Mouse (Mus musculus): ENCODE data around the gene Pax6. TPM values are rescaled to one million over a fixed set of nuclear protein-coding genes. Genes with fewer than 3 reads are reported as not detected.

The Pax6 gene
- polyA plus RNA-seq, 1 experiment from 2014 or later = 21.5 TPM

DNA sequence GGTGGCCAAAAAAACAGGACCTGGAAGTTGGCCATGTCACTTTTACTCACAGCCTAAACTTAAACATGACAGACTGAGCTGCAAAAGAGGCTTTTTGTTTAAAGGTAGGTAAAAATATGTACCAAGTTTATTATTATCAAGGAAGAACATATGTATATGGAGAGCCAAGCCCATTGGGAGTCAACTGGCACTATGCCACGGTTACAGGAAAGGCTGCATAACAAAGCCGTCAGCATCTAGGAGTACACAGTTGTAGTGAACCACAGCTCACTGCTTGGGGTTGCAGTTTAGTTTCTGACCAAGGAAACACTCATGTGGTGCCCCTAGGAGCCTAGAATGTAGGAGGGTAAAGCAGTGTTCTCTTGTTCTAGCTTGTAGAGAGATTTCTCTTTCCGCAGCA lies 40.4 kb downstream of the Pax6 start:
- Histone ChIP-seq H3K9me3 (no peaks in the 10 kb centered on the region), H3K36me3 (no peaks in the 10 kb centered on the region), H3K27ac (replicated peaks) (no peak overlapping the region), H3K4me1 (peaks cover 6% of the 10 kb centered on the region; the same call in 1 of the 2 replicates), H3K4me3 (no peak overlapping the region), H3K4me2 (replicated peaks) (no peak overlapping the region), H3K9ac (replicated peaks) (no peak overlapping the region), H3K27me3 (peaks cover 17% of the 10 kb centered on the region)
- ATAC-seq (ENCODE audit: low FRiP score, low read depth) = no peak
- WGBS = 98% methylated on average over 3 of the region's 3 CpGs

DNA sequence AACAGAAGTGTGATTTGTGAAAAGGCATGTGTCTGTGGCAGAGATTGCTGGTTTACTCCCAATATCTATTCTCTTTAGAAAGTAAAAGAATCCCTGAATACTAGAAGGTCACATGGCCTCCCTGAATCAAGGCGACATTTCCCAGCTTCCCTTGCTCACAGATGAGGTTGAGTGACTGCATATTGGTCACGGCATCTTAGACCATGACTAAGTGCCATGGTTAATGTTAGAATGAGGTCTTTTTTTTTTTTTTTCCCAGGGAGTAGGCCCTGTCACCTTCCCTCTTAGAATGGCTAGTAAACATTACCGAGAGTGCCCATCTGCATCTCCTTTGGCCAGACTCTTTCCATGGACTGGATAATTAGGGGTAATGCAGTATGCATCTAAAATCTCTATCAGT lies 41.8 kb downstream of the Pax6 start:
- H3K9ac ChIP-seq (replicated peaks) = no peak overlapping the region
- no peak overlapping the region for H3K4me3 ChIP-seq
- 57% methylated on average over 3 of the region's 3 CpGs for WGBS
- H3K27ac ChIP-seq (replicated peaks) = no peak overlapping the region
- H3K4me1 ChIP-seq = peaks cover 2% of the 10 kb centered on the region; the same call in 1 of the 2 replicates
- ATAC-seq (ENCODE audit: low FRiP score, low read depth) = peak; percentile 80; the same call in 1 of the 2 replicates
- H3K27me3 ChIP-seq = peaks cover 27% of the 10 kb centered on the region
- no peaks in the 10 kb centered on the region for H3K36me3 ChIP-seq
- no peaks in the 10 kb centered on the region for H3K9me3 ChIP-seq
- H3K4me2 ChIP-seq (replicated peaks) = no peak overlapping the region

DNA sequence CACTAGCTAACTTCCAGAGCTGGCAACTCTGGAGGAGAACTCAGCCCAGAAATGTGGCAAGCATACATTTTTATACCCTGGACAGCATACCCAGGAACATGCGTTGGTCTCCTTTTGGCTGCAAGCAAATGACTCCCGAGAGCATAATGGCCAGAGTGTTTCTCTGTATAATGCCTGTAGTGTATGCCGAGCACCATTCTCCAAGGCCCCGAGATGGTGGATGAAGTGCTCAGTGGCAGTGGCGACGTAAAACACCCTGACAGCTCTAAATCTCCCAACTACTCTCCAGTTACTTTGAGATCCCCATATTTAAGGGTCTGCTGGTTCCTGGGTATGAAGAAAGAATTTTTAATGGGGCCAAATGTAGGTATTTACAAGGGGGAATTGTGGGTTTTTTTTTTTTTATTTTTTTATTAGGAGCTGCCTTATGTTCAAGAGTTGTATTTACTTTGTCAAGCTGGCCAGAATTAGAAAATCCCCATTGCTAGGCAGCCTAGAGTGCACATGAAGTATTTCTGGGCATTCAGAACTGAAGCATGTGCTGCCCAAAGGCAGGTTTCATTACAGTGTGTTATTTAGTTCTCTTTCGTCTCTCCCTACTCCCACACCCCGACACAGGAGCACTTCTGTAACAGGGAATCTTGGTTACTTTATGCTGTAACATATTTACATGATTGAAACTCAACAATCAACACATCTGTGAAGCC lies 46.9 kb downstream of the Pax6 start:
- Histone ChIP-seq H3K27me3 (peaks cover 41% of the 10 kb centered on the region), H3K9me3 (no peaks in the 10 kb centered on the region), H3K4me2 (replicated peaks) (no peak overlapping the region), H3K4me3 (no peak overlapping the region), H3K27ac (replicated peaks) (no peak overlapping the region), H3K36me3 (no peaks in the 10 kb centered on the region), H3K9ac (replicated peaks) (no peak overlapping the region), H3K4me1 (peaks cover 10% of the 10 kb centered on the region; the same call in 1 of the 2 replicates)
- WGBS = 60% methylated on average over 8 of the region's 8 CpGs
- ATAC-seq (ENCODE audit: low FRiP score, low read depth) = no peak

DNA sequence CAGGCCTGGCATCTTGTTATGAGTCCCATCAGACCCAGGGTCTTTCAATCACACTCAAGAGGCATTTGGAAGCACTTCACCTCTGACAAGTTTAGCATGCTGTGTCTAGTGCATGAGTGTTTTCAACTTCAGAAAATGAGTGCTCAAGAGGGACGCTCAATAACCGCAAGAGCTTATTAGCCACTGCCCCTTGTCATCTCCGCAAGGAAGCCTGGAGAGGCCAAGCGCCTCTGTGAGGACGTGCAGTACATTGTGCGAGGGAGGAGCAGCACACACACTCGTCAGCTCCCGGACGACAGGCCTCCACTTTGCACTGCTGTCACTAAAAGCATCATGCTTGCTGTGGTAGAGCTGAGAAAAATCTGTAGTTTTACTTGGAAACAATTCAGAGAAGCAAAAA lies 58.0 kb downstream of the Pax6 start:
- Histone ChIP-seq H3K9ac (replicated peaks) (no peak overlapping the region), H3K4me3 (no peak overlapping the region), H3K9me3 (no peaks in the 10 kb centered on the region), H3K36me3 (no peaks in the 10 kb centered on the region), H3K4me2 (replicated peaks) (no peak overlapping the region), H3K4me1 (no peaks in the 10 kb centered on the region; the same call in 1 of the 2 replicates), H3K27ac (replicated peaks) (no peak overlapping the region), H3K27me3 (peaks cover 26% of the 10 kb centered on the region)
- ATAC-seq (ENCODE audit: low FRiP score, low read depth) = 0 out of 2 replicates have a peak, but pooled peaks have one; percentile 38
- WGBS = 72% methylated on average over 9 of the region's 9 CpGs

DNA sequence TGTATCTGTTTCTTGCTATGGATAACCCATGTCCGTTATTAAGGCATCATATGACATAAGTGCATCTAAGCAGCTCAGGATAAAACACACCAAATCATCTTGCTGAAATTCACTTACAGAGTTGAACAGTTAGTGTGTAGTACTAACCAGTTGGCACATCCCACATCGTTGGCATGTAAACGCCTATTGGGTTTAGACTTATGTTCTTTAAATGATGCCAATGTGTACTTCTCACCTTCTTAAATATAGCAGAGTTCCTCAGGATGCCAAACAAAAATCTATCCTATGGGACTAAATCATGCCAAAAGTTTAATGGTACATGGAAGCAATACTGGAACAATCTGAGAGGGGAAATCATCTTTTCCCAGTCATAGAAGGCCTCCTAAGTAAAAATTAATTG lies 62.0 kb downstream of the Pax6 start:
- Histone ChIP-seq H3K9ac (replicated peaks) (no peak overlapping the region), H3K4me3 (no peak overlapping the region), H3K4me2 (replicated peaks) (no peak overlapping the region), H3K27ac (replicated peaks) (no peak overlapping the region), H3K36me3 (no peaks in the 10 kb centered on the region), H3K4me1 (no peaks in the 10 kb centered on the region; the same call in 1 of the 2 replicates), H3K9me3 (no peaks in the 10 kb centered on the region), H3K27me3 (peaks cover 8% of the 10 kb centered on the region; the same call in 1 of the 2 replicates)
- ATAC-seq (ENCODE audit: low FRiP score, low read depth) = no peak
- WGBS = 94% methylated on average over 3 of the region's 3 CpGs

DNA sequence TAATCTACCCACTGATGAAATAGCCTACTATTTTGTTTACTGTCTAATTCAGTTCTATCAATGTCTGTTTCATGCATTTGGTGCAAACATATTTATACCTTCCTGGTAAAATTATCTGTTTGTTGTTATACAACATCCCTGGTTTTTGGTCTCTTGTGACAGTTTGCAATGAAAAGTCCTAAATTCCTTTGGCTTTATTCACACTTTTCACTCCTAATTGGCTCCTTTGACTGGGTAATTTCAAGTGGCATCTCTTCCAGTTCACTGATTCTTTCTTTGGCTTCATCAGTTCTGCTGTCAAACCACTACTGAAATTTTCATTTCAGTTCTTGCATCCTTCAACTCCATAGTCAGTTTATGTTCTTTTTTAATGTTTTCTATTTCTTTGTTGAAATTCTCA lies 67.5 kb downstream of the Pax6 start:
- Histone ChIP-seq H3K9me3 (no peaks in the 10 kb centered on the region), H3K4me3 (no peak overlapping the region), H3K4me2 (replicated peaks) (no peak overlapping the region), H3K4me1 (no peaks in the 10 kb centered on the region), H3K9ac (replicated peaks) (no peak overlapping the region), H3K27ac (replicated peaks) (no peak overlapping the region), H3K36me3 (no peaks in the 10 kb centered on the region), H3K27me3 (no peaks in the 10 kb centered on the region)
- ATAC-seq (ENCODE audit: low FRiP score, low read depth) = no peak

DNA sequence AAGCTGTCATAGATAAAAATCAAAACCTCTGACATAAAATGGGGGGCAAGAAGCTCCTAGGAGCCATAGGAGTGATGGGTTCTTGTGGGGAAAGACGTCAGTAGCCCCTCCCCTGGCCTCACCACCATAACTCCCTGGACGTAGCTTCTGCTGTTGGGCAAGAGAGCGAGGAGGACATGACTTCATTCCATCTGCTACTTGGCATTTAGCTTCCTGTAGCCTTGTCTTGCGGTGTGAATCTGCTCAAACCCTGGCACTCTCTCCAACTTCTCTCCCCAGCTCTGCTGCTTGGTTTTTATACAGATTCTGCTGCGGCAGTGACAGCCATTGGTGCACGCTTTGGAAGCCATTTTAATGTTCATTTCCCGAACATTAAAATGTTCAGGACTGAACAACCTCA lies 78.2 kb downstream of the Pax6 start:
- ATAC-seq (ENCODE audit: low FRiP score, low read depth) = no peak
- H3K4me1 ChIP-seq = no peaks in the 10 kb centered on the region
- no peak overlapping the region for H3K9ac ChIP-seq (replicated peaks)
- H3K27ac ChIP-seq (replicated peaks) = no peak overlapping the region
- H3K27me3 ChIP-seq = no peaks in the 10 kb centered on the region
- H3K4me2 ChIP-seq (replicated peaks) = no peak overlapping the region
- H3K9me3 ChIP-seq = no peaks in the 10 kb centered on the region
- 88% methylated on average over 7 of the region's 7 CpGs for WGBS
- no peak overlapping the region for H3K4me3 ChIP-seq
- H3K36me3 ChIP-seq = no peaks in the 10 kb centered on the region

Other genes with a start within 250 kb of the Pax6 start
- gene Elp4, start 235.7 kb downstream of the Pax6 start, polyA plus RNA-seq (2016; fragmentation: Nextera tagmentation; extraction: Ambion mirVana) = 48.5 and 55.2 TPM in 2 replicates
- gene Immp1l, start 235.7 kb downstream of the Pax6 start, polyA plus RNA-seq (2016; fragmentation: Nextera tagmentation; extraction: Ambion mirVana) = 103 and 111 TPM in 2 replicates